Mouse (Mus musculus): Measurements from ENCODE around the gene Ctcfl.

GRCm38 (mm10) chr2:173148001-173148400 is 28.7 kb upstream of the Ctcfl start:
- TF ChIP-seq CTCF (IDR thresholded peaks at IDR 0.05; ENCODE audit: control insufficient read depth, insufficient read depth, insufficient replicate concordance, low read depth, low read length) (no peak), POLR2A (IDR thresholded peaks at IDR 0.05; ENCODE audit: control insufficient read depth, low read depth, low read length) (no peak)

All from testis, adult 2 months (tissue).